Mouse (Mus musculus) ES-E14 (cell line): ENCODE data around the gene Abcc1. TPM values are rescaled to one million over a fixed set of nuclear protein-coding genes. Genes with fewer than 3 reads are reported as not detected.

Source experiments
- DNase-seq: peaks from one replicate; pipeline ENCODE4 v3.0.0-alpha.2; 2013; ENCODE audit warnings: low read depth, low spot score
- H3K27ac ChIP-seq: 2 replicates; pipeline ENCODE4 v1.5.1; 2012; ENCODE audit warnings: low read depth, mild to moderate bottlenecking, low read length, moderate library complexity, mixed read lengths; ENCODE audit not compliant: poor library complexity, insufficient read depth, severe bottlenecking
- H3K36me3 ChIP-seq: 2 replicates; pipeline ENCODE4 v1.6.1; 2012; ENCODE audit warnings: mild to moderate bottlenecking, low read length, moderate library complexity, mixed read lengths; ENCODE audit not compliant: control insufficient read depth, poor library complexity, insufficient read depth, severe bottlenecking
- H3K4me1 ChIP-seq, 2 experiments: fragments of 150-350 bp in 1 of 2; sonication (generic) in 1 of 2; 2 replicates each; pipeline ENCODE4 v1.6.1; 2012; ENCODE audit warnings: low read length in 2 of 2, mild to moderate bottlenecking in 1 of 2, mixed read lengths in 1 of 2; ENCODE audit not compliant: control insufficient read depth in 2 of 2, insufficient read depth in 2 of 2, poor library complexity in 1 of 2
- H3K4me3 ChIP-seq, 2 experiments: fragments of 150-350 bp in 1 of 2; sonication (generic) in 1 of 2; 2 replicates each; pipeline ENCODE4 v1.5.1; 2012; ENCODE audit warnings: low read length in 2 of 2, low read depth in 1 of 2, mild to moderate bottlenecking in 1 of 2, mixed read lengths in 1 of 2; ENCODE audit not compliant: insufficient read depth in 1 of 2, poor library complexity in 1 of 2, severe bottlenecking in 1 of 2
- H3K9ac ChIP-seq: 2 replicates; pipeline ENCODE4 v1.6.1; 2012; ENCODE audit warnings: low read depth, mild to moderate bottlenecking, low read length, mixed read lengths; ENCODE audit not compliant: poor library complexity, insufficient read depth, severe bottlenecking
- H3K9me3 ChIP-seq: fragments of 150-350 bp; sonication (generic); 2 replicates; pipeline ENCODE4 v1.6.1; 2012; ENCODE audit warnings: low read depth, mild to moderate bottlenecking, low read length; ENCODE audit not compliant: control insufficient read depth, insufficient read depth
- CHD2 ChIP-seq: IDR thresholded peaks from 2 replicates; pipeline ENCODE4 v1.6.1; 2014; ENCODE audit warnings: mild to moderate bottlenecking, low read depth, low read length, inconsistent platforms
- HCFC1 ChIP-seq: IDR thresholded peaks from 2 replicates; pipeline ENCODE4 v1.6.1; 2012; ENCODE audit warnings: low read length, inconsistent platforms, borderline replicate concordance; ENCODE audit not compliant: insufficient read depth
- MAFK ChIP-seq: IDR thresholded peaks from 2 replicates; pipeline ENCODE4 v1.6.1; 2014; ENCODE audit warnings: mild to moderate bottlenecking, low read depth, low read length, inconsistent platforms; ENCODE audit not compliant: insufficient read depth
- ZC3H11A ChIP-seq: IDR thresholded peaks from 2 replicates; pipeline ENCODE4 v1.6.1; 2012; ENCODE audit warnings: low read depth, mild to moderate bottlenecking, inconsistent platforms, low read length, borderline replicate concordance
- ZNF384 ChIP-seq: IDR thresholded peaks from 2 replicates; pipeline ENCODE4 v1.6.1; 2012; ENCODE audit warnings: low read depth, low read length, inconsistent platforms
- in situ Hi-C, 2 experiments: fragments of 600-800 bp; cut with MboI; formaldehyde crosslinking; loops; one replicate each; pipeline ENCODE4 v1.15.1; 2025; ENCODE audit warnings: low sequenced_read_pairs in 2 of 2, inconsistent platforms in 1 of 2; ENCODE audit not compliant: unreplicated experiment in 2 of 2
- total RNA-seq: library from RNA; depleted of rRNA; stranded (reverse); fragments of 300-350 nt; gene quantifications from 2 replicates; pipeline ENCODE4 v1.2.3, GENCODE M21; 2012

Abcc1 gene
- total RNA-seq, 1 experiment: 46.7 TPM

DNA sequence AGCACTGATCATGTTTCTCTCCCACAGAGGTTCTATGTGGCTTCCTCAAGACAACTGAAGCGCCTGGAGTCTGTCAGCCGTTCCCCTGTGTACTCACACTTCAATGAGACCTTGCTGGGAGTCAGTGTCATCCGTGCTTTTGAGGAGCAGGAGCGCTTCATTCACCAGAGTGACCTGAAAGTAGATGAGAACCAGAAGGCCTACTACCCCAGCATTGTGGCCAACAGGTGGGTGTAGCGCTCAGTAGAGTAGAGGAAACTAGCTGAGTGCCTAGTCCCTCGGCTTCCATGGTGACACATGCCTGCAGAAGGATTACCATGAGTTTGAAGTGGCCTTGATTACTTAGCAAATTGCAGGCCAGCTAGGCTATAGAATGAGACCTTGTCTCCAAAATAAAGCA lies 103.7 kb downstream of the Abcc1 start:
- Histone ChIP-seq H3K9me3 (no peaks in the 10 kb centered on the region), H3K4me3 (no peak overlapping the region), H3K4me1 (no peaks in the 10 kb centered on the region), H3K27ac (no peak overlapping the region), H3K9ac (no peak overlapping the region), H3K36me3 (peaks cover 36% of the 10 kb centered on the region)
- no peak for DNase-seq
- in situ Hi-C loops: no loop called here
- no peak for TF ChIP-seq CHD2
- TF ChIP-seq MAFK: no peak
- no peak for TF ChIP-seq ZNF384

DNA sequence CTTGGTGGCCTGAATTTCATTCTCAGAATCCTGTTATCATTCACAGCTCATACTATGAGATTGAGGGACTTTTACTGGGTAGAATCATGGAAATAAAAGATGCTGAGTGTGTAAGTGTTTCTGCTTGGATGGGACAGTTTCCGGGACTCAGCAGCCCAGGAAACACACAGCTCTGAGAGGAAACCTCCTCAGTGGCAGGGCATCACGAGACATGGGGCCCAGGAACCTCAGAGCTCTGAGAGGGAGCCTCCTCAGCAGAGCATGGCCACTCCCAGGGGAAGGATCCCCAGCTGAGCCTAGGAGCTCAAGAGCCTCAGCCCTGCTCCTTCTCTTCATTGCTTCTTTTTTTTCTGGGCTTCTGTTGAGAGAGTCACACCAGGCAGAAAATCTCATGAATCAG lies 107.0 kb downstream of the Abcc1 start:
- H3K36me3 ChIP-seq: peaks cover 43% of the 10 kb centered on the region
- no peak for TF ChIP-seq CHD2
- TF ChIP-seq HCFC1: no peak
- TF ChIP-seq ZNF384: no peak
- TF ChIP-seq ZC3H11A: no peak
- no peak for TF ChIP-seq MAFK
- no peaks in the 10 kb centered on the region for H3K4me1 ChIP-seq
- H3K4me3 ChIP-seq: no peak overlapping the region
- no peaks in the 10 kb centered on the region for H3K9me3 ChIP-seq
- no peak for DNase-seq
- H3K27ac ChIP-seq: no peak overlapping the region
- in situ Hi-C loops: no loop called here
- no peak overlapping the region for H3K9ac ChIP-seq

DNA sequence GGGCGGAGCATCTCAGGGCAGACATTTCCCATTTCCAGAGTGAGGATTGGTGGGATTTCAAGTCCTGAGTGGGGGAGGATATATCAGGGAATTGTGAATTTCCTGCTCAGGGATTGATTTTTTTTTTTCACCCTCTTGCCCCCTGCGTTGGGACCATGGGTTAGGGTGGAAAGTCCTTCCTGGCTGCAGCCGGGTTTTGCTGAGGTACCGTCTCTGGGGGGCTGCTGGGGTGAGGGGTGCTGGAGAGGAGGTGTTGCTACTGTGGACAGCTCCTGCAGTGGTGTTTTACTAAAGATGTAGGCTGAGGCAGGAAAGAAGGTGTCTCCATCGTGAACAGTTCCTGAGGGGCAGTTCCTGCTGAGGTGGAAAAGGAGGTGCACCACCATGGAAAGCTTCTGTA lies 107.5 kb downstream of the Abcc1 start:
- TF ChIP-seq MAFK (no peak), CHD2 (no peak), HCFC1 (no peak), ZNF384 (no peak), ZC3H11A (no peak)
- Histone ChIP-seq H3K27ac (no peak overlapping the region), H3K36me3 (peaks cover 47% of the 10 kb centered on the region), H3K4me1 (no peaks in the 10 kb centered on the region), H3K9me3 (no peaks in the 10 kb centered on the region), H3K4me3 (no peak overlapping the region), H3K9ac (no peak overlapping the region)
- no peak for DNase-seq
- in situ Hi-C loops: no loop called here

DNA sequence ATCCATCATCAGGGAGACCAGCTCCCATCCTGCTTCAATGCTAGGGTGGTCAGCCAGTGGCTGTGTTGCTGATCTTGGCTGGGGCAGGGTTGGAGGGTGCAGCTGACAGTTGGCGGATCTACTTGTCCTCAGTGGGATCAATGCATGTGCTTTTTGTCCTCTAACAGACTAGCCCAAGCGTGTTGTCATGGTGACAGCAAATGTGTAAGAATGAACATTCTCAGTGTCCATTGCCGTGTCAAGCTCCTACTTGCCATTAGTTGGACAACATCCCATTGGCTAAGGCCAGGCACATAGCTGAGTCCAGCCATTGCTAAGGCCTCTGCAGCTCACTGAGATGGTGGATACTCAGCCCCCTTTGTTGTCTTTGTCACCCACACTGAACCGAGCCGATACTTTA lies 110.8 kb downstream of the Abcc1 start:
- Histone ChIP-seq H3K9ac (no peak overlapping the region), H3K4me1 (no peaks in the 10 kb centered on the region), H3K36me3 (peaks cover 43% of the 10 kb centered on the region; the same call in 1 of the 2 replicates), H3K27ac (no peak overlapping the region; the same call in 1 of the 2 replicates), H3K9me3 (no peaks in the 10 kb centered on the region), H3K4me3 (no peak overlapping the region)
- in situ Hi-C loops: no loop called here
- no peak for DNase-seq
- no peak for TF ChIP-seq MAFK
- TF ChIP-seq ZNF384: no peak
- TF ChIP-seq ZC3H11A: no peak
- no peak for TF ChIP-seq HCFC1
- TF ChIP-seq CHD2: no peak

DNA sequence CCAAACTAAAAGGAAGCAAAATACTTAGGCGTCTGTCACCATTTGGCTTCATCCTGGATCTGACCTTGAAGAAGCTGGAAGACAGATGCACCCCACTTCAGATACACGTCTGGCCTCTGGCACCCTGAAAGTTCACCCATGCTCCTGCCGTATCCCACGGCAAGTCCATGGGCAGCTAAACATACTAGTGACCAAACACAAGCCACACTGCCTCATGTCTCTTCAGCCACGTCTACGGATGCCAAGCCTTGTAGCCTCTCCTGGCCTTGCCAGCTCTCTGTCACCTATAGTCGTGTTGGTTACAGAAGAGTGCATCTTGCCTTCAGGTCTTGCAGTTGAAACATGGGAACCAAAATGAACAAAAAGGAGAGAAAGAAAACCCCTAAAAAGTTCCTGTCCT lies 112.3 kb downstream of the Abcc1 start:
- no peak overlapping the region for H3K9ac ChIP-seq
- no peak for TF ChIP-seq CHD2
- TF ChIP-seq HCFC1: no peak
- TF ChIP-seq ZNF384: no peak
- no peak for TF ChIP-seq ZC3H11A
- TF ChIP-seq MAFK: no peak
- in situ Hi-C loops: no loop called here
- H3K36me3 ChIP-seq: peaks cover 36% of the 10 kb centered on the region; the same call in 1 of the 2 replicates
- no peak overlapping the region for H3K4me3 ChIP-seq
- no peak for DNase-seq
- H3K27ac ChIP-seq: no peak overlapping the region
- no peaks in the 10 kb centered on the region for H3K4me1 ChIP-seq
- no peaks in the 10 kb centered on the region for H3K9me3 ChIP-seq
